Mouse (Mus musculus) adrenal gland, adult (tissue): ENCODE results near the gene Rbx1.

Experiments
- DNase-seq, 2 experiments: peaks; one replicate each; pipeline ENCODE4 v3.0.0; 2022 to 2023; ENCODE audit warnings: low spot score in 1 of 2; ENCODE audit not compliant: inconsistent age in 2 of 2

The Rbx1 gene

GRCm38 (mm10) chr15:81482966-81483365 is 16.9 kb downstream of the Rbx1 start:
- no peak for DNase-seq

GRCm38 (mm10) chr15:81483691-81484090 is 17.6 kb downstream of the Rbx1 start:
- DNase-seq = no peak

GRCm38 (mm10) chr15:81485483-81485882 is 19.4 kb downstream of the Rbx1 start:
- no peak for DNase-seq

GRCm38 (mm10) chr15:81503466-81503865 is 37.4 kb downstream of the Rbx1 start:
- DNase-seq = peak in 1 of 2 experiments; percentile 1

GRCm38 (mm10) chr15:81503995-81504394 is 37.9 kb downstream of the Rbx1 start:
- DNase-seq = no peak

- peak; percentile 17 to 53 for DNase-seq
Measured at GRCm38 (mm10) chr15:81507201-81507600, 41.1 kb downstream of the Rbx1 start.

- DNase-seq = no peak
Measured at GRCm38 (mm10) chr15:81510621-81511020, 44.5 kb downstream of the Rbx1 start.

- peak; percentile 69 to 91 for DNase-seq
Measured at GRCm38 (mm10) chr15:81511601-81512261, 45.6 kb downstream of the Rbx1 start.

GRCm38 (mm10) chr15:81514111-81514971 is 48.2 kb downstream of the Rbx1 start:
- DNase-seq = peak; percentile 90 to 95

- DNase-seq = no peak
Measured at GRCm38 (mm10) chr15:81515221-81515620, 49.1 kb downstream of the Rbx1 start.

- DNase-seq = no peak
Measured at GRCm38 (mm10) chr15:81518031-81518430, 51.9 kb downstream of the Rbx1 start.

- DNase-seq = no peak
Measured at GRCm38 (mm10) chr15:81518761-81519160, 52.7 kb downstream of the Rbx1 start.

GRCm38 (mm10) chr15:81522036-81522751 is 56.1 kb downstream of the Rbx1 start:
- DNase-seq = peak; percentile 87 to 96

- DNase-seq = no peak
Measured at GRCm38 (mm10) chr15:81522761-81523168, 56.7 kb downstream of the Rbx1 start.

- DNase-seq = peak; percentile 98 to 99
Measured at GRCm38 (mm10) chr15:81523169-81523871, 57.2 kb downstream of the Rbx1 start.

GRCm38 (mm10) chr15:81523901-81524300 is 57.8 kb downstream of the Rbx1 start:
- DNase-seq = peak in 1 of 2 experiments; percentile 23
